Mouse (Mus musculus) gastrocnemius, postnatal 36 days (tissue): ENCODE data around the gene 5330417H12Rik. TPM values are rescaled to one million over a fixed set of nuclear protein-coding genes. Genes with fewer than 3 reads are reported as not detected.

Experiments
- total RNA-seq, 2 experiments: library from RNA; stranded (reverse); gene quantifications; 2 replicates each; pipeline ENCODE4 v1.2.3; 2021

The 5330417H12Rik gene
- total RNA-seq, 2 experiments from 2014 or later: not detected

Other genes starting within 250 kb of the 5330417H12Rik start
- gene Olfml1, start 57.7 kb downstream of the 5330417H12Rik start, total RNA-seq: 1 to 10 TPM; 1.8 to 2.3 TPM
- gene Ppfibp2, start 30.0 kb downstream of the 5330417H12Rik start, total RNA-seq: 10 to 100 TPM in 1 of 2 experiments, 1 to 10 TPM in 1; 9.4 to 12.0 TPM
- gene Cyb5r2, start 132.9 kb upstream of the 5330417H12Rik start, total RNA-seq: under 1 TPM; 0.23 to 0.30 TPM
- gene Ovch2, start 176.0 kb upstream of the 5330417H12Rik start, total RNA-seq: not detected
- gene Olfr467, start 187.1 kb upstream of the 5330417H12Rik start, total RNA-seq: not detected
- not detected for gene Olfr469, start 200.4 kb upstream of the 5330417H12Rik start, total RNA-seq
- gene Olfr470, start 222.3 kb upstream of the 5330417H12Rik start, total RNA-seq: not detected